Mouse (Mus musculus) E14TG2a.4 (cell line): Measurements from ENCODE around the gene Pigp.
A peak's percentile ranks its signal among the peaks of the same experiment; 100 is the strongest.

Experiments used
- H3K27me3 ChIP-seq: 2 replicates; pipeline ENCODE4 v1.6.1; 2014; ENCODE audit warnings: low read length, control low read depth; ENCODE audit not compliant: insufficient read depth
- H3K36me3 ChIP-seq: 2 replicates; pipeline ENCODE4 v1.6.1; 2014; ENCODE audit warnings: low read length, control low read depth; ENCODE audit not compliant: insufficient read depth
- H3K4me1 ChIP-seq: replicated peaks from 2 replicates; pipeline ENCODE4 v1.6.1; 2014; ENCODE audit warnings: low read depth, low read length, control low read depth
- H3K4me3 ChIP-seq: replicated peaks from 2 replicates; pipeline ENCODE4 v1.5.1; 2014; ENCODE audit warnings: mild to moderate bottlenecking, low read length
- H3K9me3 ChIP-seq: 2 replicates; pipeline ENCODE4 v1.6.1; 2014; ENCODE audit warnings: low read length, control low read depth
- CTCF ChIP-seq: conservative IDR thresholded peaks from 2 replicates; pipeline ENCODE4 v1.5.1; 2014; ENCODE audit warnings: low read length
- NANOG ChIP-seq: IDR thresholded peaks from 2 replicates; pipeline ENCODE4 v1.6.1; 2014; ENCODE audit warnings: borderline replicate concordance, low read length, mixed read lengths
- POU5F1 ChIP-seq: IDR thresholded peaks from 2 replicates; pipeline ENCODE4 v1.6.1; 2014; ENCODE audit warnings: low read length, borderline replicate concordance

Pigp gene

DNA sequence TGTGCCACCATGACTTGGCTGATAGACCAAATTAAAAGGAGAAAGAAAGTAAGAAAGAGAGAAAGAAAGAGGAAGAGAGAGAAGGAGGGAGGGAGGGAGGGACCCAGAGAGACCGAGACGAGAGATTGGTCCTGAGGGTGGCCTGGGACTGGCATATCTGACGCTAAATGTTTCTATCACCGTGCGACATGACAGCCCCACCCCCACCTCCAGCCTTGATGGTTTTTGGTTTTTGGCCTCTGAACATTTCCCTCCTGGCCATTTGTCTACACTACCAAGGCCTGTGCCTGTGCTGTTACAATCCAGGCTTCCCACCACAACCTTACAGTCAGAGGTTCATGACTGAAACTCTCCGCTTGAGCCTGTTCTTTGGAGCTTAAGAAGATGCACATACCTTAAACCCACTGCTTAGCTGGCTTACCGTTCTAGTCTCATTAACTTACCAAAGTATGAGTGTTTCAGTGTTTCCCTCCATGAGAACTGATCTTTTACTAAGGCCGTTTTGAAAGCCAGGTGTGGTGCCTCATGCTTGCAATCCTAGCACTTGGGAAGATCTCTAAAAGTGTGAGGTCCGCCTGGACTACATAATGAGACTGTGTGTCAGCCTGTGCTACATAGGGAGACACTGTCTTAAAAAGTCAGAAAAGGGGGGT, 40.3 kb downstream of the Pigp start:
- H3K27me3 ChIP-seq = peaks cover 60% of the 10 kb centered on the region
- peaks cover 25% of the 10 kb centered on the region for H3K4me1 ChIP-seq
- no peaks in the 10 kb centered on the region for H3K36me3 ChIP-seq
- H3K9me3 ChIP-seq = no peaks in the 10 kb centered on the region
- no peak for TF ChIP-seq POU5F1
- TF ChIP-seq CTCF = no peak
- no peak for TF ChIP-seq NANOG
- H3K4me3 ChIP-seq = no peak overlapping the region

DNA sequence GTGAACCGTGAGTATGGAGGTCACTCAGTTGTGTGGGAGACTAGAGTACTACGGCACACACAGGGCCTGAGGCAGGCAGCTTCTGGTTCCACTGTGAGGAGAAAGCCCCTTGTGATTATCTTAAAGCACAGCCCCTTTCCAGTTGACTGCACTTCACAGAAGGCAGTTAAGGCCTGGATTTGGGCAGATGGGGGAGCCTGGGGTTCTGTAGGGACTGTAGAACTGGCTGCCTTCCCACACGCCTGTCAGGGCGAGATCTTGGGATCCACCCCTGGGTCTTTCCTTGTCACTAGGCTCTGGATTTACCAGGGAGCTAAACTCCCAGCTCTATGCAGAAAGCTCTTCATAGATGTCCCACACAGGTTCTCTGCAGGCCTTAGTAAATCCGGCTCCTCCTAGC, 41.2 kb downstream of the Pigp start:
- Histone ChIP-seq H3K4me3 (no peak overlapping the region), H3K9me3 (no peaks in the 10 kb centered on the region), H3K36me3 (no peaks in the 10 kb centered on the region), H3K27me3 (peaks cover 64% of the 10 kb centered on the region), H3K4me1 (peaks cover 19% of the 10 kb centered on the region)
- TF ChIP-seq NANOG (no peak), POU5F1 (no peak), CTCF (no peak)

DNA sequence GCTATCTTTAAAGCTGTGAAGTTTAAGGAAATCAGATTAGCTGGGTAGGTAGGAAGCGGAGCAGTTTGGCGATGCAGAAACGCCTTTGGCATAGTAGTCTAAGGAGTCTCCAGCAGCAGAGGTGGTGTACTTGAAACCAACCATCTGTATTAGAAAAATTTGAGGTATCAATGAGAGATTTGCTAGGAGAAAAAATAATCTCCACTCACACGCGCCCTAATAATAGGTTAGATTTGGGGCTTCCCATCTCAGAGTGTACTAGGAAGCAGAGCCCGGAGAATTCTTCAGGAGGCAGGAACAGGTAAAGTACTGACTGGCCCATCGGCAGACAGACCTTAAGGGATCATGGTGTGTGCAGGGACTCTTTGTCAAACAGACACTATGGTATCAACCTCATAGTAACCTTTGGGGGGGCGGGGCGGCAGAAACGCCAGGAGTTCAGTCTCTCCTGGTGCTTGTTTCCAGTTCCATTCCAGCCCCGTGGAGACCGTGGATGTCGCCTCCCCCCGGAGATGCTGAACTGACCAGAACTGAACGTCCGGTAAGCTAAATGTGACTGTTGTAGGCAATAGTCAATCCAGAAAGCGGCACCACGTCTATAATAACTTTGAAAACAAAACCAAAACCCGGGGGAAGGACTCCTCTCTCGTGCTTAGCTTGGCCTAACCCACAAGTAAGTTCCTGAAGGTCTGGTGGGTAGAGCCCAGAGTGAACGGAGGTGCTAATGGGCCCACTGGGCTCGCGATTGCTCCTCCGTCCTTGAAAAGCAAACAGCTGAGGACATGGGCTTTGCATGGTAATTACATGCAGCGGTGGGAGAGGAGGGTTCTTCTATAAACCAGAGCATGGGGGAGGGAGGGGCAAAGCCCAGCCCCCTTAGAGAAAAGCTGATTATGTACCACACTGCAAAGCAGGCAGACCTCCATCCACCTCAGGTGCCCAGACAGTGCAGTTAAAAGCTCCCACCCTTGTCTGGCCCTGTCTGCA, 42.5 kb downstream of the Pigp start:
- peaks cover 19% of the 10 kb centered on the region for H3K4me1 ChIP-seq
- H3K27me3 ChIP-seq = peaks cover 65% of the 10 kb centered on the region
- peak overlapping the region; percentile 77 for H3K4me3 ChIP-seq
- no peak for TF ChIP-seq POU5F1
- TF ChIP-seq NANOG = no peak
- no peak for TF ChIP-seq CTCF
- H3K36me3 ChIP-seq = no peaks in the 10 kb centered on the region
- H3K9me3 ChIP-seq = no peaks in the 10 kb centered on the region

- H3K4me3 ChIP-seq = peak within 1 kb of the TSS; percentile 77
- H3K4me1 ChIP-seq = peaks cover 28% of the 10 kb centered on the region
- no peaks in the 10 kb centered on the region for H3K9me3 ChIP-seq
- H3K36me3 ChIP-seq = no peaks in the 10 kb centered on the region
- TF ChIP-seq POU5F1 (no peak), NANOG (no peak), CTCF (no peak)
- peaks cover 62% of the 10 kb centered on the region for H3K27me3 ChIP-seq
These were observed 43.6 kb downstream of the Pigp start, which contains the start of gene Ripply3 for GRCm38 (mm10) chr16:94327781-94328711. Gene Ripply3 (plus strand): TSS chr16:94328420.

GRCm38 (mm10) chr16:94326008-94326407, 45.6 kb downstream of the Pigp start:
- peaks cover 59% of the 10 kb centered on the region for H3K27me3 ChIP-seq
- no peak for TF ChIP-seq NANOG
- no peak for TF ChIP-seq POU5F1
- TF ChIP-seq CTCF = no peak
- no peaks in the 10 kb centered on the region for H3K9me3 ChIP-seq

GRCm38 (mm10) chr16:94323681-94324080, 48.0 kb downstream of the Pigp start:
- H3K36me3 ChIP-seq = no peaks in the 10 kb centered on the region
- H3K4me1 ChIP-seq = peaks cover 21% of the 10 kb centered on the region
- H3K27me3 ChIP-seq = peaks cover 36% of the 10 kb centered on the region
- no peaks in the 10 kb centered on the region for H3K9me3 ChIP-seq
- no peak overlapping the region for H3K4me3 ChIP-seq
- no peak for TF ChIP-seq CTCF
- peak; percentile 13; the same call in 1 of the 2 replicates for TF ChIP-seq NANOG

More at GRCm38 (mm10) chr16:94326008-94326407, 45.6 kb downstream of the Pigp start:
- Histone ChIP-seq H3K36me3 (no peaks in the 10 kb centered on the region), H3K4me3 (no peak overlapping the region), H3K4me1 (peaks cover 31% of the 10 kb centered on the region)

- no peak for TF ChIP-seq CTCF
- TF ChIP-seq NANOG = no peak
- no peak for TF ChIP-seq POU5F1
- H3K27me3 ChIP-seq = peaks cover 7% of the 10 kb centered on the region
These were observed 51.4 kb downstream of the Pigp start for GRCm38 (mm10) chr16:94320223-94320622.

More at GRCm38 (mm10) chr16:94320223-94320622, 51.4 kb downstream of the Pigp start:
- no peak overlapping the region for H3K4me3 ChIP-seq
- H3K4me1 ChIP-seq = peaks cover 17% of the 10 kb centered on the region
- no peaks in the 10 kb centered on the region for H3K36me3 ChIP-seq
- H3K9me3 ChIP-seq = no peaks in the 10 kb centered on the region
